Mouse (Mus musculus): ENCODE measurements at regions not wholly inside any gene's neighbourhood (a gene's known extent, or its start where the extent isn't known, plus 50 kb on each side); places are given as distances from the start of the nearest gene placed in this dataset.
A peak's percentile ranks its signal among the peaks of the same experiment; 100 is the strongest.

- 57% methylated on average over 4 of the region's 4 CpGs for WGBS
- Histone ChIP-seq H3K4me3 (ENCODE audit: low read depth, low read length) (no peak overlapping the region), H3K9ac (replicated peaks; ENCODE audit: low read length, poor library complexity, severe bottlenecking) (no peak overlapping the region), H3K36me3 (ENCODE audit: insufficient read depth, low read length) (no peaks in the 10 kb centered on the region), H3K9me3 (ENCODE audit: low read length) (no peaks in the 10 kb centered on the region), H3K27ac (ENCODE audit: low read depth, low read length) (no peak overlapping the region), H3K4me2 (ENCODE audit: low read depth, low read length, poor library complexity, severe bottlenecking) (no peak overlapping the region), H3K27me3 (ENCODE audit: insufficient read depth, low read length) (no peaks in the 10 kb centered on the region), H3K4me1 (ENCODE audit: insufficient read depth, low read length) (0 out of 2 replicates have a peak, but pooled peaks cover 5% of the 10 kb centered on the region)
- no peak for TF ChIP-seq CTCF (IDR thresholded peaks at IDR 0.05)
- ATAC-seq (ENCODE audit: low FRiP score), result no peak
- peak; percentile 65 for DNase-seq (ENCODE audit: low spot score)
Measured at GRCm38 (mm10) chr16:5713476-5713875, 171.7 kb upstream of the Rbfox1 start.

GRCm38 (mm10) chr16:5709831-5710230 is 175.3 kb upstream of the Rbfox1 start:
- no peak for DNase-seq (ENCODE audit: low spot score)
- H3K27ac ChIP-seq (ENCODE audit: low read depth, low read length), result no peak overlapping the region

GRCm38 (mm10) chr16:5700731-5701255 is 184.4 kb upstream of the Rbfox1 start:
- Histone ChIP-seq H3K9ac (replicated peaks; ENCODE audit: low read length, poor library complexity, severe bottlenecking) (no peak overlapping the region), H3K27me3 (ENCODE audit: insufficient read depth, low read length) (no peaks in the 10 kb centered on the region), H3K4me3 (ENCODE audit: low read depth, low read length) (no peak overlapping the region), H3K4me2 (ENCODE audit: low read depth, low read length, poor library complexity, severe bottlenecking) (no peak overlapping the region), H3K27ac (ENCODE audit: low read depth, low read length) (no peak overlapping the region), H3K9me3 (ENCODE audit: low read length) (no peaks in the 10 kb centered on the region), H3K4me1 (ENCODE audit: insufficient read depth, low read length) (no peaks in the 10 kb centered on the region), H3K36me3 (ENCODE audit: insufficient read depth, low read length) (no peaks in the 10 kb centered on the region)
- WGBS, result 45% methylated on average over 9 of the region's 9 CpGs
- no peak for TF ChIP-seq CTCF (IDR thresholded peaks at IDR 0.05)
- ATAC-seq (ENCODE audit: low FRiP score) (no peak), DNase-seq (ENCODE audit: low spot score) (peak; percentile 57)

More at GRCm38 (mm10) chr16:5709831-5710230, 175.3 kb upstream of the Rbfox1 start:
- Histone ChIP-seq H3K4me3 (ENCODE audit: low read depth, low read length) (no peak overlapping the region), H3K4me1 (ENCODE audit: insufficient read depth, low read length) (0 out of 2 replicates have a peak, but pooled peaks cover 5% of the 10 kb centered on the region), H3K9me3 (ENCODE audit: low read length) (no peaks in the 10 kb centered on the region), H3K27me3 (ENCODE audit: insufficient read depth, low read length) (no peaks in the 10 kb centered on the region), H3K36me3 (ENCODE audit: insufficient read depth, low read length) (no peaks in the 10 kb centered on the region), H3K9ac (replicated peaks; ENCODE audit: low read length, poor library complexity, severe bottlenecking) (no peak overlapping the region), H3K4me2 (ENCODE audit: low read depth, low read length, poor library complexity, severe bottlenecking) (no peak overlapping the region)
- no peak for TF ChIP-seq CTCF (IDR thresholded peaks at IDR 0.05)
- no peak for ATAC-seq (ENCODE audit: low FRiP score)
- 58% methylated on average over 5 of the region's 5 CpGs for WGBS

GRCm38 (mm10) chr16:5688322-5688721 is 196.8 kb upstream of the Rbfox1 start:
- H3K27ac ChIP-seq (ENCODE audit: low read depth, low read length), result no peak overlapping the region
- H3K4me3 ChIP-seq (ENCODE audit: low read depth, low read length), result no peak overlapping the region
- H3K4me1 ChIP-seq (ENCODE audit: insufficient read depth, low read length), result no peaks in the 10 kb centered on the region
- ATAC-seq (ENCODE audit: low FRiP score), result no peak
- TF ChIP-seq CTCF (IDR thresholded peaks at IDR 0.05), result no peak
- no peak for DNase-seq (ENCODE audit: low spot score)
- H3K9ac ChIP-seq (replicated peaks; ENCODE audit: low read length, poor library complexity, severe bottlenecking), result no peak overlapping the region
- H3K27me3 ChIP-seq (ENCODE audit: insufficient read depth, low read length), result no peaks in the 10 kb centered on the region
- H3K9me3 ChIP-seq (ENCODE audit: low read length), result no peaks in the 10 kb centered on the region
- H3K36me3 ChIP-seq (ENCODE audit: insufficient read depth, low read length), result no peaks in the 10 kb centered on the region
- WGBS, result 86% methylated on average over 3 of the region's 3 CpGs
- no peak overlapping the region for H3K4me2 ChIP-seq (ENCODE audit: low read depth, low read length, poor library complexity, severe bottlenecking)

GRCm38 (mm10) chr16:5673372-5673960 is 211.7 kb upstream of the Rbfox1 start:
- Histone ChIP-seq H3K36me3 (ENCODE audit: insufficient read depth, low read length) (no peaks in the 10 kb centered on the region), H3K4me3 (ENCODE audit: low read depth, low read length) (no peak overlapping the region), H3K4me2 (ENCODE audit: low read depth, low read length, poor library complexity, severe bottlenecking) (no peak overlapping the region), H3K27ac (ENCODE audit: low read depth, low read length) (no peak overlapping the region), H3K9ac (replicated peaks; ENCODE audit: low read length, poor library complexity, severe bottlenecking) (no peak overlapping the region), H3K27me3 (ENCODE audit: insufficient read depth, low read length) (no peaks in the 10 kb centered on the region), H3K4me1 (ENCODE audit: insufficient read depth, low read length) (peaks cover 3% of the 10 kb centered on the region; the same call in 1 of the 2 replicates), H3K9me3 (ENCODE audit: low read length) (no peaks in the 10 kb centered on the region)
- DNase-seq (ENCODE audit: low spot score) (no peak), ATAC-seq (ENCODE audit: low FRiP score) (no peak)
- WGBS, result 73% methylated on average over 6 of the region's 6 CpGs
- TF ChIP-seq CTCF (IDR thresholded peaks at IDR 0.05), result 0 out of 2 replicates have a peak, but pooled peaks have one; percentile 27

GRCm38 (mm10) chr16:5672871-5673270 is 212.3 kb upstream of the Rbfox1 start:
- peak overlapping the region; percentile 19; the same call in 1 of the 2 replicates for H3K27ac ChIP-seq (ENCODE audit: low read depth, low read length)
- no peak overlapping the region for H3K4me2 ChIP-seq (ENCODE audit: low read depth, low read length, poor library complexity, severe bottlenecking)

More at GRCm38 (mm10) chr16:5672871-5673270, 212.3 kb upstream of the Rbfox1 start:
- H3K9ac ChIP-seq (replicated peaks; ENCODE audit: low read length, poor library complexity, severe bottlenecking), result no peak overlapping the region
- no peaks in the 10 kb centered on the region for H3K36me3 ChIP-seq (ENCODE audit: insufficient read depth, low read length)
- H3K4me1 ChIP-seq (ENCODE audit: insufficient read depth, low read length), result peaks cover 3% of the 10 kb centered on the region; the same call in 1 of the 2 replicates
- ATAC-seq (ENCODE audit: low FRiP score) (no peak), DNase-seq (ENCODE audit: low spot score) (peak; percentile 80)
- no peak overlapping the region for H3K4me3 ChIP-seq (ENCODE audit: low read depth, low read length)
- TF ChIP-seq CTCF (IDR thresholded peaks at IDR 0.05), result no peak
- 45% methylated on average over 4 of the region's 4 CpGs for WGBS
- no peaks in the 10 kb centered on the region for H3K27me3 ChIP-seq (ENCODE audit: insufficient read depth, low read length)
- H3K9me3 ChIP-seq (ENCODE audit: low read length), result no peaks in the 10 kb centered on the region
